Mouse (Mus musculus): ENCODE measurements around the gene Prdm4.
A peak's percentile ranks its signal among the peaks of the same experiment; 100 is the strongest.

Prdm4 gene

GRCm38 (mm10) chr10:85916498-85917309 is at the start of gene Prdm4:
Gene Prdm4 (minus strand): TSS chr10:85917142.
- peak; percentile 97 for DNase-seq

GRCm38 (mm10) chr10:85966476-85966875 is 49.5 kb upstream of the Prdm4 start:
- no peak for DNase-seq

DNA sequence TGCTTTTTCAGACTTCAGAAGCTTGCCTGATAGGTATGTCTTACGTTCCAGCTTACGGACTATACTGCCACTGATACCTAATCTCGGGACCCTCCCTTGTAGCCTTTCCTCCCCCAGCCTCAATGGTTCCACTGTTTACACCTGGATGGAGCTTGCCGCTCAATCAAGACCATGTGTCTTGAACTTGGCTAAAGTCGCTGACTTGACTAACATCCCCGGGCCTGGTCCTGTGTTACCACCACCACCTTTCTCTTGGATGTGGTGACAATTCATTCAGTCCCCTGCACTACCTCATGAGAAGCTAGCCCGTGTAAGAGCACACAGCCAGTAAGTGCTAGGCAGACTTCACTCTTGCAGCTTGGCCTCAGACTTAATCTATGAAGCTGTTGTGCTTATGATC is 47.4 kb upstream of the Prdm4 start:
- DNase-seq = no peak

GRCm38 (mm10) chr10:85962897-85963296 is 46.0 kb upstream of the Prdm4 start:
- no peak for DNase-seq

DNA sequence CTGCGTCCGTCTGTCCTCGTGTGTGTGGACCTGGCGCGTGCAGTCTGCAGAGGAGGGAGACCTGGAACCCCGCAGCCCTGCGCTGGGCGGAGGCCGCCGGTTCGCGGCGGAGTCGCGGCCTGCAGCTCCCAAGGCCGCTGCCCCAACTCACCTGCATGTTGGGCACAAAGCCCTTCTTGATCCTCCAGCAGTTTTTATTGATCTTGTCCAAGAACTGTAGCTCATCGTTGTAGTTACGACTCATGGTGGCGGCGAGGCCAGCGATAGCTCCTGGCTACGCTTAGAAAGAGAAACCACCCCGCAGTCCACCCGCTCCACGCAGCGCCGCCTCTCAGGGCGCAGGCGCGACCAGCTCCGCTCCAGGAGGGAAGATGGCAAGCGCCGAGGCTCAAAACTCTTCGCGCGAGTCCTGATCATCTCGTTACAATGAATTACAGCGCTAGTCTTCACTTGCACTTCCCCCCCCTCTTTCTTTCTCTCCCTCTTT is 40.6 kb upstream of the Prdm4 start, which contains the start of gene Rtcb:
Rtcb (minus strand) TSS at position 360 of the 487 bp plus-strand sequence.
- DNase-seq = peak; percentile 93

DNA sequence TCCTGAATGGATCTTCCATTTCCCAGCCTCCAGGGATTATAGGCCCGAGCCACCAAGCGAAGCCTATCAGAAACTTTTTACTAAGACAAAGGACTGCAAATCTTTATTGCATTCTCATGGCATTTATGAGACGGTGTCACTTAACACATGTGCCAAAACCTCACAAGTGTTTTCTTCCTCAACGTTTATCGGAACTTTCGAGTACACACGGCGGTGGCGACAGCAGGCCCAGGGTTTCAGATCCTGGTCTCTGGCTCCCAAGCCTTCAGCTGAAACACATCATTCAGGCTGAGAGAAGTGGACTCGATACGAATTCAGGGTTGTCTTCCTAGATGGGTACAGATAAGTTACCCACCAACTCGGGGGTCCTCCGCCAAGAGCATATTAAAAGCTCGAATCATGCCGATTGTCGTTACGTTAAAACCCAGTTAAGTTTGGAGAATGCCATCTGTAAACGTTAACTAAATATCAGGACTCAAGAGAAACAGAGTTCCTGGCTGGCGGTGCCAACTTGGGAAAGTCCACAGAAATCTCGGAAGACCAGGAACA is 40.0 kb upstream of the Prdm4 start:
- DNase-seq = peak; percentile 7

- DNase-seq = no peak
These were observed 37.5 kb upstream of the Prdm4 start for GRCm38 (mm10) chr10:85954429-85954828.

GRCm38 (mm10) chr10:85953401-85953800 is 36.5 kb upstream of the Prdm4 start:
- no peak for DNase-seq

DNA sequence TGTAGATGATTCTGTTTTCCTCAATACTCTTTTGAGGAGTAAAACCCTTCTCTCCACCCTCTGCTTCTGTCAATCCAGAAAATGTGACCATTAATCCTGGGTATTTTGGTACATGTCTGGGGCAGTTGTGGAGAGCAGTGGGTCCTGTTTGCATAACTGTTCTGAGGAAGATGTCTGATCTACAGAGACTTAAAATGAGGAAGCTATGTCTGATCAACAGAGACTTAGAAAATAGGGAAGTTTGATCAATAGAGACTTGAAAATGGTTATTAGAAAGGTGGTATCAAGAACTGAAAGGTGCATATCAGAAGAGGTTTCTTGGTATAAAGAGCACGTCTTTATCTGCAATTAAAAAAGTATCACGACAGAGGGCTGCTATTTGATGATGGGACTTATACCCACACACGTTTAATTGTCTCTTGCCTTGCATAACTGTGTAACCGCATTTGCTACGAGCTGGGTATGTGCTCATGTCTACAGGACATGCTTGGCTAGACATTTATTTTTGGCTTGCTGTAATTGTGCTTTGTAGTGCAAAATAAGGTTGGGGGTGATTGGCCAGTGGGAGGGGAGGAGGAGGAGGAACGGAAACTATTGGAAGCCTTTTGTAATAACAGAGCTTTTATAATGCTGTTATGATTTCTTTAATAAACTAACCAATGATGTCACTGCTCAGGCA is 35.0 kb upstream of the Prdm4 start:
- DNase-seq = no peak

- DNase-seq = no peak
These were observed 31.7 kb upstream of the Prdm4 start for GRCm38 (mm10) chr10:85948483-85949196.

DNA sequence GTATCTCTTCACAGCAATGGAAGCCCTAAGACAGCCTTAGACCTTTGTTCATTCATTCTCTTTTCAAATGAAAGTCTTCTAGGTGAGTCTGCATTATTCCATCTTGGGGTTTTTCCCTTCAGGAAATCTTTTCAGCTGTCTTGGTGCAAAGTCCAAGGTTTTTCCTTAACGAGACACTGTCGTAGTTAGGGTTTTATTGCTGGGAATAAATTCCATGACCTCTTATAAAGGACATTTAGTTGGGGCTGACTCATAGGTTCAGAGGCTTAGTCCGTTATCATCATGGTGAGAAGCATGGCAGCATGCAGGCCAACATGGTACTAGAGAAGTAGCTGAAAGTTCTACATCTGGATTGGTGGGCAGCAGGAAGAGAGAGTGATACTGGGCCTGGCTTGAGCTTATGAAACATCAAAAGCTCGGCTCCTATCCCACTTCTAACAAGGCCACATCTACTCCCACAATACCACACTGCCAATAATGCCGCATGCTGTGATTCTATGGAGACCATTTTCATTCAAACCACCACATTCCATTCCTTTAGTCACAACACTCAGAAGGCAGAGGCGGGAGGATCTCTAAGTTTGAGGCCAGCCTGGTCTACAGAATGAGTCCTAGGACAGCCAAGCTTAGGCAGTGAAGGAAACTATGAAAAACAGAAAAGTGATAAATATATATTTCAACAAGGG is 19.5 kb upstream of the Prdm4 start:
- no peak for DNase-seq

GRCm38 (mm10) chr10:85929962-85930361 is 13.0 kb upstream of the Prdm4 start:
- DNase-seq = no peak

- no peak for DNase-seq
These were observed 12.3 kb upstream of the Prdm4 start for GRCm38 (mm10) chr10:85929208-85929591.

GRCm38 (mm10) chr10:85928499-85929207 is 11.7 kb upstream of the Prdm4 start:
- DNase-seq = peak; percentile 89

DNA sequence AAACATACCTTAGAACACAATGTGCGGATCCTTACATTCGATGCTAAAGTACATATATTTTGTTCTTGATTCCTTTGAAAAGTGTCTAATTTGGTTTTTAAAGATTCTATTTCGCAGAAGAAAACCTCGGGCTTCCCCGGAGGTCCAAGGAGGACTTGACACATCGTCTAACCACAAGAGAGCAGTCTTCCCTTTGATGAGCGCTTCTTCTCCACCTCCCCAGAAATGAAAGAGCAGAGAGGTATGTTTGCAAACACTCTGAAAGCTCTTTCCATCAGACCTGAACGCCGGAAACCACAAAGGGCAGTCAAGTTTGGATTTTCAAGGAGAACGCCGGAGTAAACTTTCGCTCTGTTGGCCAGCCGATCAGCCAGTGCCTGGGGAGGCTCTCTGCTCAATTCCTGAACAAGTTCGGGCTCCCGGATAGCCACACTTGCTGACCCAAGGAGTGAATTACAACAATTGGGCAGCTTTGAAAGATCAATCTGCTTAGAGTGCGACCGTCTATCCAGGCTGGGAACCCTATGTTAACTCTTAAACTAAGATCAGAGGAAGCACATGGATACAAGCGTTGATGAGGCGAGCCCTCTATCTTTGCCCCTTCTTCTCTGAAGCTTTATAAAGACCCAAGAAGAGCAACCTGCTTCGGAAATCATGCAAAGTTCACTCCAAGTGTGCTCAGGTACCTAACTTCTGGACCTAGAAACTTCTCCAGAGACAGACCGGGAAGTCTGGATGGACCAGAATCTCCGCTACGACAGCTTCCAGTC is 10.9 kb upstream of the Prdm4 start, which contains the start of gene Ascl4:
Ascl4 (plus strand) TSS at position 6 of the 770 bp plus-strand sequence.
- DNase-seq = no peak

DNA sequence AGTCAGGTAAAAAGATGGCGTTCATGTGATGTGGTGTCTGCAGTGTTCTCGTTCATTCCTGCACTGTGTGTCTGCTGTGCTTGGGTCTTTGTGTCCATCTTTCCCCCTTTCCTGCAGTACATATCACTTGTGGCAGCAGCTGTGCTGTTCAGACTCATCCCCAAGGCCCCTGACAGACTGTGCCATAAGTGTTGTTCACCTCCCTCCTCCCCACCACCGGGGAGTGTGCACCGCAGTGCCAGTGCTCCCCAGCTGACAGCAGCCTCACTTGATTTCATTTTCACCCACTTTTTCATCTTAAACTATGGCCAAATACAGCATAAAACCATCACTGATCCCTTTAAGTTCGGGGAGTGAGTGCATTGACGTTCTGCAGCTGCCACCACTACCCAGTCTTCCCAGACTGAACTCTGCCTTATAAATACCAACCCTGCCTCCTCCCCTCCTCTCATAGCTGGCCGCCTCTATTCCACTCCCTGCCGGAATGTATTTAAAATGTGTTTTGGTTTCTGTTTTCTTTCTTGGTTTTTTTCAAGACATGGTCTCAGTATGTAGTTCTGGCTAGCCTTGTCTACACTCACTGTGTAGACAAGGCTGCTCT is 37.0 kb downstream of the Prdm4 start:
- DNase-seq = no peak

DNA sequence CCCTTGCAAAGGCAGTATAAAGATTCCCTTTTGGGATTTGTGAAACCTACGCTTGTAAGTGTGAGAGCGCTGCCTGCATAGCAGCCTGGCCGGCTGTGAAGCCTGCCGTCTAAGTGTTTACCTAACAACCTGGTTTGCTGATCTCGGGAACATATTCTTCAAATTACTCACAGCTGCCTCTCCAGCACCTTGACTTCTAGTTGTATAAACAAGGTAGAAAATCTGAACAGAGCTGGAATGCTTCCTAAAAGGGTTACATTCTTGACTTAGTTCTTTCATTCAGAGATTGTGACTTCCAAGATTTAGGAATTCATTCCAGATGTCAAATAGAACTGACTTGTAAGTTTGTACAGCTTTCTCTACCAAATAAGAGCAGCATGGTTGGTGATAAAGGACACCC is 41.1 kb downstream of the Prdm4 start:
- DNase-seq = no peak

DNA sequence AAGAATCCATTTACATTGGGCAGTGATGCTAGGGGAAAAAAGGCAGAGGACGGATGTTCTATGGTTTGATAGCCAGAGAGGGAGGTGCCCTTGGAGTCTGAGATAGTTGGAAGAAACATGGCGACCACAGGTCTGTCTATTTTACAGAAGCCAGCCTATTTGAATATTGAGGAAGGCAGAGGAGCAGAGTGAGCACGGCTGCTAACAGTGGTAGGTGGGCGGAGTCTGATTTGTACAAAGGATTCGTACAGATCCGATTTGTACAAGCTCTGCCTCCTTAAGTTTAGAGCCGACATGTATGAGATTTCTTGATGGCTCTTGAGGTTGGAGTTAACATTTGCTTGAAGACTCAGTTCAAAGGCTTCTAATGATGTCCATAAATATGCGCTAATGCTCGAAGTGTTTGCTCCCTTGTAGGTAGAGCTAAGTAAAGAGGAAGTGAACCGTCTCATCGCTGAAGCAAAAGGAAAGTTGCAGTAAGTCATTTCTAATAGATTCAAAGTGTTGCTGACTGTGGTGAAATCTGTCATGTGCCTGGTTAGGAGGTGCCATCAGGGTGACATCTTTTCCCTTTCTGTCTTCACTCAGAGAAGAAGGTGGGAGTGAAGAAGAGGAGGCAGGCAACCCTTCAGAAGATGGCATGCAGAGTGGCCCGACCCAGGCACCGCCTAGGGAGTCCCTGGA is 42.9 kb downstream of the Prdm4 start:
- DNase-seq = no peak

GRCm38 (mm10) chr10:85872479-85872773 is 44.5 kb downstream of the Prdm4 start:
- DNase-seq = no peak

Measured in cerebellum, adult 11-12 months (tissue).